Mouse (Mus musculus) midbrain, embryonic 16.5 days (tissue): ENCODE data around the gene Enpp6. TPM values are rescaled to one million over a fixed set of nuclear protein-coding genes. Genes with fewer than 3 reads are reported as not detected.

Source experiments
- ATAC-seq: fragments of 200-750 bp; cut with Nextera tagmentation; 2 replicates; pipeline ENCODE4 v1.8.0; 2017; ENCODE audit warnings: moderate TSS enrichment
- H3K27ac ChIP-seq: fragments of 300-500 bp; sonication (generic); 2 replicates; pipeline ENCODE4 v1.5.1; 2014; ENCODE audit warnings: mild to moderate bottlenecking, low read length, mixed read lengths
- H3K27me3 ChIP-seq: fragments of 300-500 bp; sonication (generic); 2 replicates; pipeline ENCODE4 v1.6.1; 2014; ENCODE audit warnings: low read depth, low read length, mixed read lengths; ENCODE audit not compliant: control insufficient read depth, insufficient read depth
- H3K36me3 ChIP-seq: fragments of 300-500 bp; sonication (generic); 2 replicates; pipeline ENCODE4 v1.6.1; 2014; ENCODE audit warnings: mild to moderate bottlenecking, low read length, moderate library complexity, mixed read lengths; ENCODE audit not compliant: control insufficient read depth, insufficient read depth
- H3K4me1 ChIP-seq: fragments of 300-500 bp; sonication (generic); 2 replicates; pipeline ENCODE4 v1.6.1; 2014; ENCODE audit warnings: mild to moderate bottlenecking, low read length, mixed read lengths; ENCODE audit not compliant: control insufficient read depth, insufficient read depth
- H3K4me2 ChIP-seq: fragments of 300-500 bp; sonication (generic); 2 replicates; pipeline ENCODE4 v1.6.1; 2014; ENCODE audit warnings: mild to moderate bottlenecking, low read length, mixed read lengths
- H3K4me3 ChIP-seq: fragments of 300-500 bp; sonication (generic); 2 replicates; pipeline ENCODE4 v1.5.1; 2014; ENCODE audit warnings: low read depth, mild to moderate bottlenecking, low read length, moderate library complexity, mixed read lengths
- H3K9ac ChIP-seq: fragments of 300-500 bp; sonication (generic); 2 replicates; pipeline ENCODE4 v1.6.1; 2014; ENCODE audit warnings: low read depth, low read length, mixed read lengths
- H3K9me3 ChIP-seq: fragments of 300-500 bp; sonication (generic); replicated peaks from 2 replicates; pipeline ENCODE4 v1.6.1; 2014; ENCODE audit warnings: mild to moderate bottlenecking, low read length, mixed read lengths; ENCODE audit not compliant: control insufficient read depth, poor library complexity, severe bottlenecking
- WGBS: fragments of 180-500 bp; shearing (Covaris S2); extraction: QIAGEN DNeasy Blood & Tissue Kit; methylation state at CpG from one replicate; pipeline ENCODE4 v1.1.7; 2014; 5-methylcytosine and 5-hydroxymethylcytosine counted together
- polyA plus RNA-seq: library from polyadenylated mRNA; unstranded; fragments of >200 nt; fragmentation: Nextera tagmentation; extraction: Ambion mirVana; gene quantifications from 2 replicates; pipeline ENCODE4 v1.2.1, GENCODE M21; 2015

Enpp6 gene
- polyA plus RNA-seq: 0.06 and 0.31 TPM in 2 replicates

DNA sequence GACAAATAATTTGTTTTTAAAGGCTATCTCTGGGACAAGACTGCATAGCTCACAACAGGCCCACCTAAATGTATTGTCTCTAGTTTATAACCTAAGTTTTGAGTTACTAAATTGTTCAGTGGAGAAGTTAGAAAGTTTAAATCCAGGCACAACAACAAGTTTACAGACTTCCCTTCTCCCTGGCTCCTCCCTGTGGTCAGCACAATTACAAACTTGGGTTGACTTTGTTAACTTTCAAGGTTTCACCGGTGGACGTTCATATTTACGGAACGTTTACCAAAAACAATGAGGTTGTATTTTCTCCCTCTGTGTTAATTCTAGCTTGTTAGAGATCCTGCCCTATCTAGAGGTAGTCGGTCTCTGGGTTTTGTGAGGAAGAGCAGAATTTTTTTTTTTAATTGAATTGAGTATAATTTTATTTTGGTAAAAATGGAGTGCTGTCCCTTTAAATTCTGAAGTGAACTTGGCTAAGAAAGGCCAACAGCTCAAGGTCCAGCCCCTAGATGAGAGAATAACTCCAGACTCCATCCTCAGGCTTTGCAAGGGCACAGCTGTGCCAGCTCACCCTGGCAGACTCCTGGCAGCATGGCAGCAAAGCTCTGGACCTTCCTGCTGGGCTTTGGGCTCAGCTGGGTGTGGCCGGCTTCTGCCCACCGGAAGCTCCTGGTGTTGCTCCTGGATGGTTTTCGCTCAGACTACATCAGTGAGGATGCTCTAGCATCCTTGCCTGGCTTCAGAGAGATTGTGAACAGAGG is at the start of gene Enpp6:
Gene Enpp6, plus strand, starts transcription at position 502 of the 755 bp plus-strand sequence.
- Histone ChIP-seq H3K27me3 (no peaks in the 10 kb centered on the region), H3K9me3 (no peaks in the 10 kb centered on the region), H3K27ac (no peak within 1 kb of the TSS), H3K4me1 (no peaks in the 10 kb centered on the region), H3K4me3 (no peak within 1 kb of the TSS), H3K4me2 (no peak within 1 kb of the TSS), H3K9ac (no peak within 1 kb of the TSS), H3K36me3 (no peaks in the 10 kb centered on the region)
- no peak for ATAC-seq
- 85% methylated on average over 8 of the region's 8 CpGs for WGBS

DNA sequence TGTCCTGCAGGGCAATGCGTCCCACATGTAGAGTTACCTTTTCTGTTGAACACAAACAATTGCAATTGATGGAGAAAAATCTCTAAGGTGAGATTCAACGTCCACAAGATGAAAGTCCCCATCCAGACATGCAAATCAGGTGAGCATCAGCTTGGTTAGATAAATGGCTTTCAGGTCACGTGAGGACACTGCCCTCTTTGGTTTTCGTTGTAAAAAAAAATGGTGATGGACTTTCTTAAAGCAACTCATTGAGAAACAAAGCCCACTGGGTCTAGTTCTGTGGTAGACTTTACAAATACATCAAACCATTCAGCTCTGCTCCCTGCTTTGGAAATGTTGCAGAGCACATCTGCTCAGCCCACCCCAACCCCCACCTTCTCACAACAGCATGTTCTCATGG is 48.5 kb upstream of the Enpp6 start:
- H3K4me1 ChIP-seq: no peaks in the 10 kb centered on the region
- no peak overlapping the region for H3K9ac ChIP-seq

DNA sequence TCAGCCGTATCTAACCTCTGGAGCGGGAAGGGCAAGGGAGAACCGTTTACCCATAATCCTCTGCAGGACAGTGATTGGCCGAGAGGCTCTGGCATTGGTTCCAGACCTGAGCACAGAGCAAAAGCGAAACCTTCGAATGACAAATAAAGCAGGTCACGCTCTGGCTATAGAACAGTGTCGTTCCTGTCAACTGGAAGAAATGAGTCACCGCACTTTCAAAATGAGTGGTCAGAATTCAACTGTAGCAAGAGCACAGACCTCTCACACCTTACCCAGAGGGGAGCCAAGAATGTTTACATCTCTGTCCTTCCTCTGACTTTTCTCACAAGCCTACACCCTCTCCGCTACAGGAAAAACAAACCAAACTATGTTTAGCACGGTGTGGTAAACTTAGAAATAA is 45.4 kb upstream of the Enpp6 start:
- H3K27me3 ChIP-seq: no peaks in the 10 kb centered on the region
- H3K9ac ChIP-seq: no peak overlapping the region
- H3K9me3 ChIP-seq: no peaks in the 10 kb centered on the region
- H3K27ac ChIP-seq: no peak overlapping the region
- H3K4me1 ChIP-seq: no peaks in the 10 kb centered on the region
- no peak overlapping the region for H3K4me3 ChIP-seq
- 70% methylated on average over 11 of the region's 11 CpGs for whole genome bisulfite sequencing
- H3K36me3 ChIP-seq: no peaks in the 10 kb centered on the region
- no peak overlapping the region for H3K4me2 ChIP-seq
- ATAC-seq: no peak

More for the DNA sequence above, 48.5 kb upstream of the Enpp6 start:
- Histone ChIP-seq H3K27ac (no peak overlapping the region), H3K4me2 (no peak overlapping the region), H3K27me3 (no peaks in the 10 kb centered on the region; the same call in 1 of the 2 replicates), H3K4me3 (no peak overlapping the region), H3K9me3 (no peaks in the 10 kb centered on the region), H3K36me3 (no peaks in the 10 kb centered on the region)
- 81% methylated on average over 4 of the region's 4 CpGs for WGBS
- ATAC-seq: no peak

DNA sequence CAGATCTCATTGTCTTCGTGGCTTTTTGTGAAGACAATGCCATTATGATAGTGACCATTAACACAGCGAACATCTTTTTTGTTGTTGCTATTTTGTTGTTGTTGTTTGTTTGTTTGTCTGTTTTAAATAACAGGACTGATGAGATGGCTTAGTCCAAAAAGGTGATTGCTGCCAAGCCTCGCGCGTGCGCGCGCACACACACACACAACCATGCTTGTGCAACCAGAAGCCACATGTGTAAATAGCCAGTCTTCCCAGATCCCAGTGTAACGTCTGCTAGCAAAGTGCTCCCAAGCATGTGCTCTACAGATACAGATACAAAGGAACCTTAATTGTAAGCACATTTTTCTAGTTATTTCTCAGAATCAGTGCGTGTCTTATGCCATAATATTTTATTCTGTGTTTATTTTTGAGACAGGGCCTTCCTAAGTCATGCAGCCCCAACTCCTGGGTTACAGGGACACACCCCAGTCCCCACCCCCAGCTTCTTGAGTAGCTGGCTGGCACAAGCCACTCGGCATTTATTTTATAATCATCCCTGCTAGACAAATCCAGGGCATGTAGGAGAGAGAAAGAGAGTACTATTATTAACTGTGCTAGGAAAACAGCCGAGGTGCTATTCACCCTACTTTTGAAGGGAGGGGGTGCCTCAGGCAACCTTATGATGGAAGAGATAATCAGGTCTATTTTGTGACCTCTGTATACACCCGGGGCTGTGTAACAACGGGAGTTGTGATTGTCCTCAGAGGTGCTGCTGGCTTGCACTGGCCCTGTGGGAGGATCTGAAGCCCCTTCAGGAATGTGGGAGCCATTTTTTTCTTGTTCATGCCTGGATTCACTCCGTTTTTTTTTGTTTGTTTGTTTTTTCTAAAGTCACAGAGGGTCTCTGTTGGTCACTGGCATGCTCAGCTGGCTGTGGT is 44.7 kb upstream of the Enpp6 start:
- 72% methylated on average over 15 of the region's 15 CpGs for WGBS
- Histone ChIP-seq H3K27ac (no peak overlapping the region), H3K9ac (no peak overlapping the region), H3K27me3 (no peaks in the 10 kb centered on the region), H3K4me1 (no peaks in the 10 kb centered on the region), H3K9me3 (no peaks in the 10 kb centered on the region), H3K36me3 (no peaks in the 10 kb centered on the region), H3K4me3 (no peak overlapping the region), H3K4me2 (no peak overlapping the region)
- no peak for ATAC-seq

GRCm38 (mm10) chr8:46942651-46943024 is 44.0 kb upstream of the Enpp6 start:
- H3K4me3 ChIP-seq: no peak overlapping the region
- H3K9me3 ChIP-seq: no peaks in the 10 kb centered on the region
- no peak for ATAC-seq
- H3K27me3 ChIP-seq: no peaks in the 10 kb centered on the region
- no peak overlapping the region for H3K9ac ChIP-seq
- H3K27ac ChIP-seq: no peak overlapping the region
- 86% methylated on average over 11 of the region's 11 CpGs for WGBS
- H3K4me1 ChIP-seq: no peaks in the 10 kb centered on the region
- H3K4me2 ChIP-seq: no peak overlapping the region
- H3K36me3 ChIP-seq: no peaks in the 10 kb centered on the region

GRCm38 (mm10) chr8:46943337-46943736 is 43.4 kb upstream of the Enpp6 start:
- H3K27ac ChIP-seq: no peak overlapping the region
- no peak for ATAC-seq
- H3K9me3 ChIP-seq: no peaks in the 10 kb centered on the region
- no peaks in the 10 kb centered on the region for H3K36me3 ChIP-seq
- H3K4me2 ChIP-seq: no peak overlapping the region
- H3K9ac ChIP-seq: no peak overlapping the region
- 85% methylated on average over 4 of the region's 4 CpGs for WGBS
- no peaks in the 10 kb centered on the region for H3K27me3 ChIP-seq
- no peak overlapping the region for H3K4me3 ChIP-seq
- H3K4me1 ChIP-seq: no peaks in the 10 kb centered on the region

DNA sequence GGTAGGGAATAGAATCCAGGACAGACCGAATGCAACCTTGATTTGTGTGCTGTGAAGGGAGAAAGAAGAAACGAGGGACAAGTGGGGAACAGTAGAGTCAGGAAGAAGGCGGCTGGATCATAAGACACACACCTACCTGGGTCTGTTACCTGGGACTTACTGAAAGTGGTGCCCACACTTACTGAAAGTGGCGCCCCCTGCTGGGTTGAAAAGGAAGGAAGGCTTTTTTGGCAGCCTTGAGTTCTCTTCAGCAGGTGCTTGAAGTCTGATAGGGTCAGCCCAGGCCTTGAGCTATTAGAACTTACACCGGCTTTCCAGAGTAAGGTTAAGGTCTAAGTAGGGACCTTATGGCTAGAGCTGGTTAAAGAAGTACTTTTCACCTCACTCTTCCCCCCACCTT is 40.5 kb upstream of the Enpp6 start:
- Histone ChIP-seq H3K4me2 (no peak overlapping the region), H3K27me3 (no peaks in the 10 kb centered on the region), H3K27ac (no peak overlapping the region), H3K9ac (no peak overlapping the region), H3K4me1 (no peaks in the 10 kb centered on the region), H3K36me3 (no peaks in the 10 kb centered on the region), H3K4me3 (no peak overlapping the region), H3K9me3 (no peaks in the 10 kb centered on the region)
- WGBS: 78% methylated on average over 5 of the region's 5 CpGs
- ATAC-seq: no peak

- Histone ChIP-seq H3K4me1 (no peaks in the 10 kb centered on the region), H3K36me3 (no peaks in the 10 kb centered on the region), H3K4me3 (no peak overlapping the region), H3K9ac (no peak overlapping the region), H3K9me3 (no peaks in the 10 kb centered on the region), H3K4me2 (no peak overlapping the region), H3K27ac (no peak overlapping the region), H3K27me3 (no peaks in the 10 kb centered on the region)
- 84% methylated on average over 14 of the region's 14 CpGs for WGBS
- ATAC-seq: no peak
These were observed 38.5 kb upstream of the Enpp6 start for GRCm38 (mm10) chr8:46948091-46948757.
